Mouse (Mus musculus): ENCODE results near the gene Exog.

Gene Exog

GRCm38 (mm10) chr9:119512993-119513392 lies 68.2 kb downstream of the Exog start:
- no peak for DNase-seq

DNA sequence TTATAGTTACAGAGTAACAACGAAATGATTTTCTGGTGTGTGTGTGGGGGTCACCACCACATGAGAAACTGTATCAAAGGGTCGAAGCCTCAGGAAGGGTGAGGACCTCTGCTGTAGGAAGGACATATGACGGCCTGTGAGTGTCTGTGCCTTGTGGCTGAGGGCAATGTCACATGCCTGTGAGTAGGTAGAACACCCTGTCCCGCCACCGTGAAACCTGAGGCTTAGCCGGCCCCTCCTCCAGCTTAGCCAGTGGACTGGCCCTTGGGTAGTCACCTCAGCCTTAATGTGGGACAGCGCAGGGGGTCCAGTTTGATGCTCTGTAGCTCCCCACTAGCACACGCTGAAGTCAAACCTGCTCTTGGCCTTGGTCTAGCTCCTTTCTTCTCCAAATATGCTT lies 69.1 kb downstream of the Exog start:
- no peak for DNase-seq

DNA sequence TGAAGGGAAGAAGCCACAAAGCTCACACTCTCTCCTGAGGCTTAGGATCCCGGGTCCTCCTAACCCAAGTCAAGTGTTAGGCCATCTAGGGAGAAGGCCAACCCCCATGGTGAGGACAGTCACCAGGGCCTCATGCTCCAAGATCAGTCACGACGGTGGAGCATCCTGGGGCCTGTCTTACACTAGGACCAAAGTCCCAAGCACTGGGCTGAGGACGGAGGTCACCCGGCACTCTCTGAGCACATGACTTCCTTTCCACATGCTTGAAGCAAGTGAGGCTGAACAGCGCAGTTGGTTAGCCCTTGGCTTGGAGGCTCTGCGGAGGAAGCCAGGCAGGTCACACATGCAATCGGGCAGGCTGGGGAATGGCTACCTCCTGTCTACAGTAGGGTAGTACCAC lies 70.2 kb downstream of the Exog start:
- no peak for DNase-seq

All from lung, postnatal 14 days (tissue).